Mouse (Mus musculus) cortical plate, adult 2 months (tissue): ENCODE results near the gene Mfsd2a.

Experiments used
- CTCF ChIP-seq: fragments of 200-500 bp; IDR thresholded peaks from 2 replicates; pipeline ENCODE4 v1.5.1; 2011; ENCODE audit warnings: mild to moderate bottlenecking, control low read depth, low read length; ENCODE audit not compliant: insufficient read depth; ENCODE audit errors: extremely low read depth
- POLR2A ChIP-seq: fragments of 200-500 bp; IDR thresholded peaks from 2 replicates; pipeline ENCODE4 v1.6.1; 2011; ENCODE audit warnings: mild to moderate bottlenecking, low read length, control low read depth; ENCODE audit not compliant: insufficient read depth; ENCODE audit errors: extremely low read depth

DNA sequence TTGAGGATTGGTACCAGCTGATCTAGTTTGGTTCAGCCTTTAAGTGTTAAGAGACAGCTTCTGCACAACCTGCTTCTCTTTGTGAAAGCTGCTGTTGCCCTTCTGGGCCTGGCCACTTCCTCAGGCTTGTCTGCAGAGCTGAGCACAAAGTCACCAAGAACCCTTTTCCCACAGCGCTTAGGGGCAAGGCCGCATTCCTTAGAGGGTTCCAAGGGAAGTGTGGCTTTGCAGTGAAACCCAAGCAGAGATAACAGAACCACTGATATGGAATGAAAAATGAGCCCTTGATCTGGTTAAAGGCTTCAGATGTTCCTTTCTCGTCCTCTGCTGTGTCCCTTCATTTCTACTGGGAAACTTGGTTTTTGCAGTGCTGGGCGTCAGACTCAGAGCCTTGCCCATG is 26.4 kb upstream of the Mfsd2a start:
- TF ChIP-seq CTCF = no peak
- TF ChIP-seq POLR2A = no peak
